Mouse (Mus musculus): ENCODE measurements around the gene Ankrd11. TPM values are rescaled to one million over a fixed set of nuclear protein-coding genes. Genes with fewer than 3 reads are reported as not detected.

Gene Ankrd11
- polyA plus RNA-seq (2014; fragmentation: Nextera tagmentation; extraction: Ambion mirVana) = 63.3 and 68.2 TPM in 2 replicates

DNA sequence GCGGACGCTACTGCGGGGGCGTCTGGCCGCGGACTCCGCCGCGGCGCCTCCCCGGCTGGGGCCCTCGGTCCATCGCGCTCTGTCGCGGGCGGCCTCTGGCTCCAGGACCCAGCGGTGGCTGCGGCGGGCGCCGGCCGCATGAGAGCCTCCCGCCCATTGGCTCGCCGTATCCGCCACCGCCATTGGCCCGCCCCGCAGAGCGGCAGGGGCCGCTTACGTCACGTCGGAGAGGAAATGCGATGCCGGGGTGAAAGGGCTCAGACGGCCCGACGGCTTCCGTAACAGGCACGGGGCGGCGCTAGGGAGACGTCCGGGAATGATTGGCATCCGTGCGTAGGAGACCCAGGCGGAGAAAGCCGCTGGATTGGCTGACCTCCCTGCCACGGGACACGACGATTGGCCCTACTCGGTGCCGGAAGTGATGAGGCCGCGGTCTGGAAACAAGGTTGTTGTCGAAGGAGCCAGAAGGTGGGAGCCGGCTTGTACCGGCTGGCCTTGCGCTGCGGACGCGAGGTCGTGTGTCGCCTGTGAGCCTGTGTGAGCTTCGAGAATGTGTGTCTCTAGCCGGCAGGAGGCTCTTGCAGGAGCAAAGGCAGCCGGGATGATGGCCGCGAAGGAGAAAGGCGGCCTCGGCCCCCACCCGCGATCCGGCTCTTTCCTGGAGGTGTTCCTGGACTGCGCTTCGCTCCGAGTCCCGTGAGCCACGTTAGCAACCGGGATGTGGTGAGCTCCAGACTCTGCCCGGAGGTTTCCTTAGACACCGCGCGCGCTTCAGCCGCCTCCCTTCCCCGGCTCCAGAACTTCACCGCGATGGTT is at the start of gene Ankrd11:
Gene Ankrd11 (minus strand): TSS at position 120 of the 816 bp plus-strand sequence.
- Histone ChIP-seq H3K4me2 (ENCODE audit: low read length) (peak within 1 kb of the TSS; percentile 88), H3K4me1 (ENCODE audit: control insufficient read depth in 2 of 2, insufficient read depth in 2 of 2, low read length in 2 of 2) (peaks cover 6 to 41% of the 10 kb centered on the region in 2 experiments), H3K27ac (replicated peaks in 1 of 2; ENCODE audit: control insufficient read depth in 1 of 2, insufficient read depth in 1 of 2, low read depth in 2 of 2, low read length in 2 of 2) (peak within 1 kb of the TSS; percentile 97 to 99), H3K36me3 (ENCODE audit: control insufficient read depth, insufficient read depth, low read length) (0 out of 2 replicates have a peak, but pooled peaks cover 6% of the 10 kb centered on the region), H3K9ac (ENCODE audit: low read length) (peak within 1 kb of the TSS; percentile 100), H3K9me3 (ENCODE audit: control insufficient read depth, low read length) (no peaks in the 10 kb centered on the region), H3K4me3 (ENCODE audit: control insufficient read depth in 1 of 2, insufficient read depth in 1 of 2, low read depth in 1 of 2, low read length in 2 of 2) (peak within 1 kb of the TSS; percentile 96 to 99), H3K27me3 (ENCODE audit: control insufficient read depth, insufficient read depth, low read length) (no peaks in the 10 kb centered on the region)
- peak; percentile 97 for ATAC-seq (ENCODE audit: insufficient number of reproducible peaks, insufficient read depth, low FRiP score, low read depth)
- WGBS = 1% methylated on average over 90 of the region's 91 CpGs

GRCm38 (mm10) chr8:123087289-123087688 is 45.2 kb upstream of the Ankrd11 start:
- no peak overlapping the region for H3K4me3 ChIP-seq (ENCODE audit: control insufficient read depth in 1 of 2, insufficient read depth in 1 of 2, low read depth in 1 of 2, low read length in 2 of 2)
- no peaks in the 10 kb centered on the region for H3K27me3 ChIP-seq (ENCODE audit: control insufficient read depth, insufficient read depth, low read length)
- H3K4me1 ChIP-seq (ENCODE audit: control insufficient read depth in 2 of 2, insufficient read depth in 2 of 2, low read length in 2 of 2) = no peaks in the 10 kb centered on the region
- H3K9me3 ChIP-seq (ENCODE audit: control insufficient read depth, low read length) = no peaks in the 10 kb centered on the region
- H3K9ac ChIP-seq (ENCODE audit: low read length) = no peak overlapping the region
- H3K27ac ChIP-seq (replicated peaks in 1 of 2; ENCODE audit: control insufficient read depth in 1 of 2, insufficient read depth in 1 of 2, low read depth in 2 of 2, low read length in 2 of 2) = no peak overlapping the region
- peaks cover 99% of the 10 kb centered on the region for H3K36me3 ChIP-seq (ENCODE audit: control insufficient read depth, insufficient read depth, low read length)
- H3K4me2 ChIP-seq (ENCODE audit: low read length) = no peak overlapping the region
- ATAC-seq (ENCODE audit: insufficient number of reproducible peaks, insufficient read depth, low FRiP score, low read depth) = no peak
- 73% methylated on average over 9 of the region's 9 CpGs for WGBS

DNA sequence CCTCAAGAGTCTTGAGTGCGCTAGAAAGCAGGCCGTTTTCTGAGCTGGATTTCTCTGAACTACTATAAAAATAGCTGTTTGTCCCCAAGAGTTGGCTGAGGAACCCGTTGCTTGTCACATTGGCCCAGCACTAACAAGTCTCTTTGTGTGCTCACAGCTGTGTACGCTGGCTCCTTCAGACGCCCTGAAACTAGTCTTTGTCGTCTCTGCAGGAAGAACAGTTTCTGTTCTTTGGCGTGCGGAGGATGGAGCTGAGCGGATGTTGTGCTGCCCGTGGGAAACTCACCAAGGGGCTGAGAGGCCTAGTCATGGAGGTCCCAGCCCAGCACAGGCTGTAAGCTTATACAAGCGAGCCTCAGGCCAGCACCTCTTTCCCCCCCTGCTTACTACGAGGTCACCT is 41.5 kb upstream of the Ankrd11 start:
- H3K4me3 ChIP-seq (ENCODE audit: control insufficient read depth in 1 of 2, insufficient read depth in 1 of 2, low read depth in 1 of 2, low read length in 2 of 2) = no peak overlapping the region
- no peak overlapping the region for H3K9ac ChIP-seq (ENCODE audit: low read length)
- 92% methylated on average over 12 of the region's 12 CpGs for WGBS
- H3K36me3 ChIP-seq (ENCODE audit: control insufficient read depth, insufficient read depth, low read length) = peaks cover 98% of the 10 kb centered on the region
- ATAC-seq (ENCODE audit: insufficient number of reproducible peaks, insufficient read depth, low FRiP score, low read depth) = no peak
- H3K4me1 ChIP-seq (ENCODE audit: control insufficient read depth in 2 of 2, insufficient read depth in 2 of 2, low read length in 2 of 2) = no peaks in the 10 kb centered on the region
- no peaks in the 10 kb centered on the region for H3K9me3 ChIP-seq (ENCODE audit: control insufficient read depth, low read length)
- no peaks in the 10 kb centered on the region for H3K27me3 ChIP-seq (ENCODE audit: control insufficient read depth, insufficient read depth, low read length)
- H3K4me2 ChIP-seq (ENCODE audit: low read length) = no peak overlapping the region
- H3K27ac ChIP-seq (replicated peaks in 1 of 2; ENCODE audit: control insufficient read depth in 1 of 2, insufficient read depth in 1 of 2, low read depth in 2 of 2, low read length in 2 of 2) = no peak overlapping the region

DNA sequence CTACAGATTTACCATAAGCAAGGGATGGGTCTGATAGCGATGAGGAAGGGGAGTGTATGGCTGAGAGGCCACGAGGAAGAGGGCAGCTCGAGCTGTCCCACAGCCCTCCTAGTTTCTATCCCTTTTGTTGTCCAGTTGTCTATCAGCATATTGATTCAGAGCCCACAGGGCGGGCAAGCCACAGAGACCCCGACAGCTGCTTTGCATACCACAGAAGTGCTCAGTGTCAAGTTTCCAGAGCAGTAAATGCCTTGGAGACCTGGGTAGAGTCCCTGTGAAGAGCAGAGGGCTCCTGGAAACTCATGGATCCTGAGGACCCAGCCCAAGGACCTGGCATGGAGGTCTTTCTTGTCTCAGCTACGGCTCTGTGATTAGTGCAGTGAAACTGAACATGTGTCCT is 40.9 kb upstream of the Ankrd11 start:
- H3K4me3 ChIP-seq (ENCODE audit: control insufficient read depth in 1 of 2, insufficient read depth in 1 of 2, low read depth in 1 of 2, low read length in 2 of 2) = no peak overlapping the region
- no peak for ATAC-seq (ENCODE audit: insufficient number of reproducible peaks, insufficient read depth, low FRiP score, low read depth)
- H3K9ac ChIP-seq (ENCODE audit: low read length) = no peak overlapping the region
- H3K4me2 ChIP-seq (ENCODE audit: low read length) = no peak overlapping the region
- WGBS = 81% methylated on average over 6 of the region's 6 CpGs
- H3K36me3 ChIP-seq (ENCODE audit: control insufficient read depth, insufficient read depth, low read length) = peaks cover 98% of the 10 kb centered on the region
- H3K4me1 ChIP-seq (ENCODE audit: control insufficient read depth in 2 of 2, insufficient read depth in 2 of 2, low read length in 2 of 2) = no peaks in the 10 kb centered on the region
- no peaks in the 10 kb centered on the region for H3K9me3 ChIP-seq (ENCODE audit: control insufficient read depth, low read length)
- H3K27me3 ChIP-seq (ENCODE audit: control insufficient read depth, insufficient read depth, low read length) = no peaks in the 10 kb centered on the region
- H3K27ac ChIP-seq (replicated peaks in 1 of 2; ENCODE audit: control insufficient read depth in 1 of 2, insufficient read depth in 1 of 2, low read depth in 2 of 2, low read length in 2 of 2) = no peak overlapping the region

- no peak for ATAC-seq (ENCODE audit: insufficient number of reproducible peaks, insufficient read depth, low FRiP score, low read depth)
- Histone ChIP-seq H3K4me1 (ENCODE audit: control insufficient read depth in 2 of 2, insufficient read depth in 2 of 2, low read length in 2 of 2) (no peaks in the 10 kb centered on the region), H3K4me3 (ENCODE audit: control insufficient read depth in 1 of 2, insufficient read depth in 1 of 2, low read depth in 1 of 2, low read length in 2 of 2) (no peak overlapping the region), H3K4me2 (ENCODE audit: low read length) (no peak overlapping the region), H3K36me3 (ENCODE audit: control insufficient read depth, insufficient read depth, low read length) (peaks cover 97% of the 10 kb centered on the region), H3K27me3 (ENCODE audit: control insufficient read depth, insufficient read depth, low read length) (no peaks in the 10 kb centered on the region), H3K27ac (replicated peaks in 1 of 2; ENCODE audit: control insufficient read depth in 1 of 2, insufficient read depth in 1 of 2, low read depth in 2 of 2, low read length in 2 of 2) (no peak overlapping the region), H3K9me3 (ENCODE audit: control insufficient read depth, low read length) (no peaks in the 10 kb centered on the region), H3K9ac (ENCODE audit: low read length) (no peak overlapping the region)
- WGBS = 75% methylated on average over 6 of the region's 6 CpGs
These were observed 35.1 kb upstream of the Ankrd11 start for GRCm38 (mm10) chr8:123077213-123077612.

- H3K36me3 ChIP-seq (ENCODE audit: control insufficient read depth, insufficient read depth, low read length) = peaks cover 76% of the 10 kb centered on the region
- H3K9me3 ChIP-seq (ENCODE audit: control insufficient read depth, low read length) = no peaks in the 10 kb centered on the region
- H3K27me3 ChIP-seq (ENCODE audit: control insufficient read depth, insufficient read depth, low read length) = no peaks in the 10 kb centered on the region
- H3K4me3 ChIP-seq (ENCODE audit: control insufficient read depth in 1 of 2, insufficient read depth in 1 of 2, low read depth in 1 of 2, low read length in 2 of 2) = no peak overlapping the region
- no peak overlapping the region for H3K4me2 ChIP-seq (ENCODE audit: low read length)
- peak overlapping the region in 1 of 2 experiments; percentile 44; a peak in 1 of 4 replicates for H3K27ac ChIP-seq (replicated peaks in 1 of 2; ENCODE audit: control insufficient read depth in 1 of 2, insufficient read depth in 1 of 2, low read depth in 2 of 2, low read length in 2 of 2)
- H3K4me1 ChIP-seq (ENCODE audit: control insufficient read depth in 2 of 2, insufficient read depth in 2 of 2, low read length in 2 of 2) = peaks cover 2 to 21% of the 10 kb centered on the region in 2 experiments
- no peak overlapping the region for H3K9ac ChIP-seq (ENCODE audit: low read length)
- peak; percentile 31; the same call in 1 of the 2 replicates for ATAC-seq (ENCODE audit: insufficient number of reproducible peaks, insufficient read depth, low FRiP score, low read depth)
- 31% methylated on average over 4 of the region's 4 CpGs for whole genome bisulfite sequencing
These were observed 29.1 kb upstream of the Ankrd11 start for GRCm38 (mm10) chr8:123071176-123071575.

- Histone ChIP-seq H3K27me3 (ENCODE audit: control insufficient read depth, insufficient read depth, low read length) (no peaks in the 10 kb centered on the region), H3K4me2 (ENCODE audit: low read length) (peak overlapping the region; percentile 88), H3K27ac (replicated peaks in 1 of 2; ENCODE audit: control insufficient read depth in 1 of 2, insufficient read depth in 1 of 2, low read depth in 2 of 2, low read length in 2 of 2) (peak overlapping the region; percentile 80 to 88), H3K9me3 (ENCODE audit: control insufficient read depth, low read length) (no peaks in the 10 kb centered on the region), H3K36me3 (ENCODE audit: control insufficient read depth, insufficient read depth, low read length) (peaks cover 28% of the 10 kb centered on the region), H3K4me3 (ENCODE audit: control insufficient read depth in 1 of 2, insufficient read depth in 1 of 2, low read depth in 1 of 2, low read length in 2 of 2) (peak overlapping the region; percentile 86 to 95), H3K4me1 (ENCODE audit: control insufficient read depth in 2 of 2, insufficient read depth in 2 of 2, low read length in 2 of 2) (peaks cover 4 to 23% of the 10 kb centered on the region in 2 experiments), H3K9ac (ENCODE audit: low read length) (peak overlapping the region; percentile 93)
- no peak for ATAC-seq (ENCODE audit: insufficient number of reproducible peaks, insufficient read depth, low FRiP score, low read depth)
- 38% methylated on average over 7 of the region's 7 CpGs for WGBS
These were observed 24.1 kb upstream of the Ankrd11 start for GRCm38 (mm10) chr8:123066101-123066683.

Data from heart, embryonic 14.5 days (tissue).